Mouse (Mus musculus) limb, embryonic 13.5 days (tissue): ENCODE measurements around the gene Tns4. TPM values are rescaled to one million over a fixed set of nuclear protein-coding genes. Genes with fewer than 3 reads are reported as not detected.

Experiments
- ATAC-seq: fragments of 200-750 bp; cut with Nextera tagmentation; 2 replicates; pipeline ENCODE4 v1.8.0; 2017; ENCODE audit warnings: low read depth, moderate number of reproducible peaks, moderate TSS enrichment; ENCODE audit not compliant: low FRiP score
- H3K27ac ChIP-seq: fragments of 300-500 bp; sonication (generic); 2 replicates; pipeline ENCODE4 v1.5.1; 2015; ENCODE audit warnings: inconsistent platforms, mild to moderate bottlenecking, moderate library complexity
- H3K27me3 ChIP-seq: fragments of 300-500 bp; sonication (generic); 2 replicates; pipeline ENCODE4 v1.6.1; 2015; ENCODE audit warnings: mild to moderate bottlenecking, inconsistent platforms
- H3K36me3 ChIP-seq: fragments of 300-500 bp; sonication (generic); 2 replicates; pipeline ENCODE4 v1.6.1; 2015; ENCODE audit warnings: inconsistent platforms, mild to moderate bottlenecking, moderate library complexity
- H3K4me1 ChIP-seq: fragments of 300-500 bp; sonication (generic); 2 replicates; pipeline ENCODE4 v1.6.1; 2015; ENCODE audit warnings: inconsistent platforms
- H3K4me2 ChIP-seq: fragments of 300-500 bp; sonication (generic); replicated peaks from 2 replicates; pipeline ENCODE4 v1.6.1; 2015; ENCODE audit warnings: inconsistent platforms, mild to moderate bottlenecking, moderate library complexity
- H3K4me3 ChIP-seq: fragments of 300-500 bp; sonication (generic); 2 replicates; pipeline ENCODE4 v1.5.1; 2015; ENCODE audit warnings: moderate library complexity, mild to moderate bottlenecking, inconsistent platforms
- H3K9ac ChIP-seq: fragments of 300-500 bp; sonication (generic); 2 replicates; pipeline ENCODE4 v1.6.1; 2015; ENCODE audit warnings: mild to moderate bottlenecking, inconsistent platforms
- H3K9me3 ChIP-seq: fragments of 300-500 bp; sonication (generic); 2 replicates; pipeline ENCODE4 v1.6.1; 2016; ENCODE audit warnings: inconsistent platforms
- WGBS: fragments of 180-500 bp; shearing (Covaris S2); methylation state at CpG from one replicate; pipeline ENCODE4 v1.1.7; 2015; 5-methylcytosine and 5-hydroxymethylcytosine counted together
- polyA plus RNA-seq: library from polyadenylated mRNA; unstranded; fragments of >200 nt; fragmentation: Nextera tagmentation; extraction: Ambion mirVana; gene quantifications from 2 replicates; pipeline ENCODE4 v1.2.1, GENCODE M21; 2015

Tns4 gene
- polyA plus RNA-seq, 1 experiment from 2014 or later: 0.55 TPM

- Histone ChIP-seq H3K4me1 (peaks cover 25% of the 10 kb centered on the region), H3K27ac (peak overlapping the region; percentile 73), H3K9me3 (no peaks in the 10 kb centered on the region), H3K27me3 (no peaks in the 10 kb centered on the region), H3K4me3 (no peak overlapping the region), H3K4me2 (peak overlapping the region; percentile 16; the same call in 1 of the 2 replicates), H3K36me3 (no peaks in the 10 kb centered on the region), H3K9ac (no peak overlapping the region)
- WGBS: 19% methylated on average over 3 of the region's 3 CpGs
- ATAC-seq: 0 out of 2 replicates have a peak, but pooled peaks have one; percentile 51
Measured at GRCm38 (mm10) chr11:99113111-99113510, 24.0 kb upstream of the Tns4 start.

DNA sequence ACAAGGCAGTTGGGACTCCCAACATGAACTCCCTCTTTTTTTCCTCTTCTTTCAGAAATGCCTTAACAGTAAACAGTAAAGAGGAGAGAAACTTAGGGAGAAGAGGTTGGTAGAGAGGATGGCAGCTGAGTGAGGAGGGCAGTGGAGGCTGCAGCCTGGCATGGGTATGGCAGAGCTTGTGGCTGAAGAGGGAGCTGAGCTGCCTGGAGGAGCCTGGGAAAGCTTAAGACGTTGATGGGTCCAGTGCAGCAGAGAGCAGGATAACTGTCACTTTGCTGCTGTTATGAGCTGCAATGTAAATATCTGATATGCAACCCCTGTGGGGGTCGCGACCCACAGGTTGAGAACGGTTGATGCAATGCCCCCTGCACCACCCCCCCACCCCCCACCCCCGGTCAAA, 23.6 kb upstream of the Tns4 start:
- no peak overlapping the region for H3K9ac ChIP-seq
- 38% methylated on average over 5 of the region's 5 CpGs for WGBS
- H3K4me3 ChIP-seq: no peak overlapping the region
- H3K27me3 ChIP-seq: no peaks in the 10 kb centered on the region
- no peaks in the 10 kb centered on the region for H3K36me3 ChIP-seq
- ATAC-seq: no peak
- H3K27ac ChIP-seq: peak overlapping the region; percentile 73; the same call in 1 of the 2 replicates
- H3K4me1 ChIP-seq: peaks cover 26% of the 10 kb centered on the region
- no peaks in the 10 kb centered on the region for H3K9me3 ChIP-seq
- peak overlapping the region; percentile 16; the same call in 1 of the 2 replicates for H3K4me2 ChIP-seq

- H3K36me3 ChIP-seq: no peaks in the 10 kb centered on the region
- H3K27me3 ChIP-seq: no peaks in the 10 kb centered on the region
- no peak for ATAC-seq
- no peaks in the 10 kb centered on the region for H3K9me3 ChIP-seq
- 84% methylated on average over 7 of the region's 7 CpGs for WGBS
- no peak overlapping the region for H3K4me3 ChIP-seq
- peaks cover 31% of the 10 kb centered on the region for H3K4me1 ChIP-seq
- H3K27ac ChIP-seq: no peak overlapping the region
- H3K9ac ChIP-seq: no peak overlapping the region
- H3K4me2 ChIP-seq: peak overlapping the region; percentile 21; the same call in 1 of the 2 replicates
Measured at GRCm38 (mm10) chr11:99111631-99112030, 22.5 kb upstream of the Tns4 start.

- ATAC-seq: no peak; the same call in 1 of the 2 replicates
- WGBS: 48% methylated on average over 11 of the region's 11 CpGs
- H3K4me2 ChIP-seq: peak overlapping the region; percentile 21; the same call in 1 of the 2 replicates
Measured at GRCm38 (mm10) chr11:99111155-99111554, 22.0 kb upstream of the Tns4 start.

DNA sequence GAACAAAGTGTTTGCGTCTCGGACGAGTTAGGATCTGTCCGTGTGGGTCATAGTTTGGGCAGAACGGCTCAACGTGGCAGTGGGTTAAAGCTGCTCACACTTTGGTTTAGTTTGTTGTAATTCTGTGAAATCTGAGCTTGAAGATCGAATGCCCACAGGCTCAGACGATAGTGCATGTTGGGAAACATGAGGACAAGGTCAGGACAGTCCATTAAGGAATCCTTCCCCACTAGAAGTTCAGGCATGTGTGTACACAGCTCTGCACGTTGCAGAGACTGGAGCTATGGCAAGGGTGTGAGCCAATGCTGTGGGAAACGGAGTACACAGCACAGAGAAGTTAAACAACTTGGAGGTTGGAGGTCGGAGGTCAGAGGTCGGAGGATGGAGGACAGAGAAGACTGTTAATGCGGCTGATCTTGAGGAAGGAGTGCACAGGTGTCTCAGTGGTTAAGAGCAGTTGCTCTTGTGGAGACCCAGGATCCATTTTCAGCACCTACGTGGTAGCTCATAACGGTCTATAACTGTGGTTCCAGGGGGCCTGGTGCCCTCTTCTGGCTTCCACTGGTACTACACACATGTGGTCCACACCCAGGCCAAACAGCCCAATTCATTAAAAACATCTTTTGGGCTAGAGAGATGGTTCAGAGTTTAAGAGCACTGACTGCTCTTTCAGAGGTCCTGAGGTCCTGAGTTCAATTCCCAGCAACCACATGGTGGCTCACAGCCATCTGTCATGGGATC, 21.4 kb upstream of the Tns4 start:
- WGBS: 80% methylated on average over 15 of the region's 15 CpGs
- Histone ChIP-seq H3K27ac (no peak overlapping the region), H3K4me3 (no peak overlapping the region), H3K4me2 (no peak overlapping the region), H3K36me3 (no peaks in the 10 kb centered on the region), H3K4me1 (peaks cover 39% of the 10 kb centered on the region), H3K9ac (no peak overlapping the region), H3K27me3 (no peaks in the 10 kb centered on the region), H3K9me3 (no peaks in the 10 kb centered on the region)
- no peak for ATAC-seq

More at GRCm38 (mm10) chr11:99111155-99111554, 22.0 kb upstream of the Tns4 start:
- peaks cover 36% of the 10 kb centered on the region for H3K4me1 ChIP-seq
- H3K9me3 ChIP-seq: no peaks in the 10 kb centered on the region
- H3K27ac ChIP-seq: 0 out of 2 replicates have a peak overlapping the region, but pooled peaks have one; percentile 33
- no peak overlapping the region for H3K9ac ChIP-seq
- H3K27me3 ChIP-seq: no peaks in the 10 kb centered on the region
- no peaks in the 10 kb centered on the region for H3K36me3 ChIP-seq
- no peak overlapping the region for H3K4me3 ChIP-seq

GRCm38 (mm10) chr11:99108296-99108695, 19.2 kb upstream of the Tns4 start:
- Histone ChIP-seq H3K9ac (no peak overlapping the region), H3K27ac (no peak overlapping the region), H3K4me3 (no peak overlapping the region), H3K4me1 (peaks cover 33% of the 10 kb centered on the region), H3K9me3 (no peaks in the 10 kb centered on the region), H3K4me2 (no peak overlapping the region), H3K27me3 (no peaks in the 10 kb centered on the region), H3K36me3 (no peaks in the 10 kb centered on the region)
- ATAC-seq: no peak
- 71% methylated on average over 3 of the region's 3 CpGs for WGBS

DNA sequence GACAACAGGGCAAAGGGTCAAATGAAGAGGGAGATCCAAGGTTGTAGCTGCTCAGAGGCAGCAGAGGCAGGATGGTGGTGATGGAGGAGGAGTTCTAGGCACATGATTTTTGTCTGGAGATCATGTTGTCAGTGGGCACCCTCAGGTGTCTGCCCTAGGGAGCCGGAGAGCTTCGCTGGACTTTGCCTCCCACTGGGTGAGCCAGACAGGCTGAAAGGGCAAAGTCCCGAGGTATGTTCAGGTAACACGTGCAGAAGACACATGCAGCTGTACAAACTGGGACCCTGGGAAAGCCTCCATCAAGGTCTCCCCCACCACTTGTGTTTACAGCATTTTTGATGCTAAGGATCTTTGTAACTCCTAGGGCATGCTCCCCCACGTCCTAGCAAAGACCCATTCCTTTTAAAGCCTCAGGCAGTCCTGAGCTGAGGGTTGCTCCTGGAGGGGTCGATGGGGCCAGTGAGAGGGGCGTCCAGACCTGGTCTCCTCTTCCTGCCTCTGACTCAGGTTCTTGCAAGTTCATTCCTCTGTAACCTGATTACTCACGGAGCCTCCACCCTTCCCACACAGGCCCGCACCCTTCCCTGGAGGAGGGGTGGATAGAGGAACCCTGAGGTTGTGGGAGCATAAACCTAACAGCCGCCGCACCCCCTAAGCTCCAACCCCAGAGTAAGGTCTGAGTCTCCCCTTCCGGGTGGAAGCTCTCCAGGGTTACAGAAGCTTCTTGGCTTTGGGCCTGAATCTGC, 17.0 kb upstream of the Tns4 start:
- Histone ChIP-seq H3K27ac (peak overlapping the region; percentile 40; the same call in 1 of the 2 replicates), H3K9me3 (no peaks in the 10 kb centered on the region), H3K4me3 (no peak overlapping the region), H3K9ac (peak overlapping the region; percentile 40; the same call in 1 of the 2 replicates), H3K36me3 (no peaks in the 10 kb centered on the region), H3K4me1 (peaks cover 35% of the 10 kb centered on the region), H3K27me3 (no peaks in the 10 kb centered on the region), H3K4me2 (no peak overlapping the region)
- ATAC-seq: no peak
- WGBS: 44% methylated on average over 12 of the region's 12 CpGs

- Histone ChIP-seq H3K9ac (no peak overlapping the region), H3K4me1 (peaks cover 36% of the 10 kb centered on the region), H3K4me2 (no peak overlapping the region), H3K27ac (no peak overlapping the region), H3K9me3 (no peaks in the 10 kb centered on the region), H3K4me3 (no peak overlapping the region), H3K27me3 (no peaks in the 10 kb centered on the region), H3K36me3 (no peaks in the 10 kb centered on the region)
- ATAC-seq: no peak
- 63% methylated on average over 9 of the region's 9 CpGs for WGBS
Measured at GRCm38 (mm10) chr11:99104609-99105410, 15.7 kb upstream of the Tns4 start.

DNA sequence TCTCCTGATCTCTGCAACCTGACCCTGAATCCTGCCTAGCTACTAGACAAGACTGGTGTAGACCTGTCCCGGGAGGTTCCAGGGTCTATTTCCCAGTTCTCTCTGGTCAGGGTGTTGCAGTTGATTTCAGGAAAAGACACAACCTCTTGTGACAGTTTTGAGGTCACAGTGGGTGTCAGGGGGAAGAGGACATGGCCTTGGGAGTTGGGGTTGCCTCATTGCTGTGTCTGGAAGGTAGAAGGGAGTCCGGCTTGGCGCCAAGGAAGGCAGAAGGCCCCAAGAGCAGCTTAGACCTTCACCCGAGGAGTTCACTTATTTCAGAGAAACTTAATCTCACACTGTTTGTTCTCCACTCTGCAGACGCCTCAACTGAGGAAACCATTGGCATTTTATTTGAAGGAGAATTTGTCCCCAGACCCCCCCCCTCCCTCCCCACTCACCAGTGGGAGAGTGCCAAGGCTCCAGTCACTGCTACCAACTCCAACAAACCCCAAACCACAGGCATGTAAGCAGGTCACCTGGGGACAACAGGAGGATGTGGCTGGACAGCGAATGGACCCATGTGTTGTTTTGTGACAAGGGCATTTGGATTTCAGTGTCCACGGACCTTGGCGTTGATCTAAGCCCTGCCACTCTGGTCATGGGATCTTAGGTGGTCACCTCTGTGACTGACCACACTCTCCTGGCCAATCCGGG, 13.6 kb upstream of the Tns4 start:
- Histone ChIP-seq H3K27ac (no peak overlapping the region), H3K9ac (no peak overlapping the region), H3K27me3 (no peaks in the 10 kb centered on the region), H3K4me2 (no peak overlapping the region), H3K9me3 (no peaks in the 10 kb centered on the region), H3K36me3 (no peaks in the 10 kb centered on the region), H3K4me1 (peaks cover 51% of the 10 kb centered on the region), H3K4me3 (no peak overlapping the region)
- 81% methylated on average over 9 of the region's 9 CpGs for WGBS
- ATAC-seq: no peak

DNA sequence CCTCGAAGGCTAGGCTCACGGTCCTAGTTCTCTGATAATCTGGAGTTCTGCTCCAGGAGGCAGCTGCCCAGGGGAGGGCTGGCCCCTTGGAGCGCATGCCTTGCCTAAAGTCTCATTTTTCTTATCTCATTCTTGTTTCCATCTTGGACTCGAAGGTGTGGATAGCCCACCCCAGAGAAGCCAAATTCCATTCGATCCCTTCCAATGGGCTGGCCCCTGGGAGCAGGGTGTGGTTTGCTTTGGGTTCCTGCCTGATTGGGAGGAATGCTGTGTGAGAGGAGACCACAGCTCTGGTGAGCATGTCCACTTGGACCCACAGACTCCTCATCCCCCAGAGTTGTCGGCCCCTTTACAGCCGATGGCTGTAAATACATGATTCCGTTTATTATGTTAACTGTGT, 12.6 kb upstream of the Tns4 start:
- Histone ChIP-seq H3K4me1 (peaks cover 54% of the 10 kb centered on the region), H3K36me3 (no peaks in the 10 kb centered on the region), H3K4me2 (no peak overlapping the region), H3K9me3 (no peaks in the 10 kb centered on the region), H3K9ac (no peak overlapping the region), H3K4me3 (no peak overlapping the region), H3K27ac (no peak overlapping the region), H3K27me3 (no peaks in the 10 kb centered on the region)
- 75% methylated on average over 8 of the region's 8 CpGs for WGBS
- ATAC-seq: no peak

DNA sequence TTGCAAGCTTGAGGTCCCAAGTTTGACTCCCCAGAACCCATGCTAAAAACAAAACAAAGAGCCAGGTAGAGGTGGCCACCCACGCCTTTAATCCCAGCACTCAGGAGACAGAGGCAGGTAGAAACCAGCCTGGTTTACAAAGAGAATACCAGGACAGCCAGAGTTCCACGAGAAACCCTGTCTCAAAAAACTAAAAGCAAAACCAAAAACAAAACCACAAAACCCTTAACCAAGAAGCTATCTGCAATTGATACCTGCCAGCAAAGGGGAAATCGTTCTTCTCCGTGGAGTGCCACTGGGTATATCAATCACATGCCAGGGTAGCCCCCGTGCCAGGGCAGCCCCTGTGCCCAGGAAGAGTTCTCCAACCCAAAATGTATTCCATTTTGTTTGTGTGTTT, 11.1 kb upstream of the Tns4 start:
- H3K27ac ChIP-seq: no peak overlapping the region
- ATAC-seq: no peak
- WGBS: 87% methylated on average over 5 of the region's 5 CpGs
- H3K4me1 ChIP-seq: peaks cover 58% of the 10 kb centered on the region
- H3K27me3 ChIP-seq: no peaks in the 10 kb centered on the region
- no peak overlapping the region for H3K4me3 ChIP-seq
- H3K36me3 ChIP-seq: no peaks in the 10 kb centered on the region
- H3K9ac ChIP-seq: no peak overlapping the region
- H3K9me3 ChIP-seq: no peaks in the 10 kb centered on the region
- no peak overlapping the region for H3K4me2 ChIP-seq
